Mouse (Mus musculus): ENCODE data around the gene Phf5a.

GRCm38 (mm10) chr15:81856938-81857723, 14.6 kb downstream of the Phf5a start:
- TF ChIP-seq CTCF (IDR thresholded peaks at IDR 0.05; ENCODE audit: low read depth) (no peak), EP300 (IDR thresholded peaks at IDR 0.05; ENCODE audit: low read depth) (no peak)
